12 mouse cellular contexts compared by ENCODE assay signal in genomic region chr5:149283009-149283408, GRCm38 (mm10). TPM values are rescaled to one million over a fixed set of nuclear protein-coding genes. Genes with fewer than 3 reads are reported as not detected.
DNase-seq lines count a peak whose midpoint lies in the region; ATAC-seq and TF ChIP-seq lines count a peak whose summit lies in the region.
"Had no signal": no experiment of that assay in that cellular context is flagged by ENCODE, and none has a peak within 500 bp of the region (broad histone marks: within the 10 kb centered on the region; RNA-seq: fewer than 3 reads in every experiment).

No protein-coding gene starts in this region.

- H3K4me2 ChIP-seq in kidney, embryonic 16.5 days (replicated peaks; ENCODE audit: low read depth, low read length): no peak overlapping the region
- H3K4me2 ChIP-seq: embryonic facial prominence, embryonic 15.5 days; liver, embryonic 15.5 days; neural tube, embryonic 15.5 days had no signal

- no peak for ATAC-seq in kidney, embryonic 16.5 days (ENCODE audit: low FRiP score, low TSS enrichment)
- ATAC-seq in megakaryocyte, adult 5-6 weeks (ENCODE audit: poor library complexity, severe bottlenecking): peak; percentile 41; the same call in 1 of the 2 replicates
- ATAC-seq in frontal cortex, adult (ENCODE audit: low TSS enrichment): no peak

- DNase-seq in kidney, adult 18-20 months: peak; percentile 40
- DNase-seq in B cell, adult 2 months: peak; percentile 76 to 79
- peak; percentile 71 for DNase-seq in MEL (ENCODE audit: low read depth, low spot score)
- DNase-seq in embryo, embryonic 11 days: no peak
- no peak for DNase-seq in yolk sac, embryonic 10.5 days (ENCODE audit: low spot score)
- DNase-seq: adrenal gland, adult 2 months had no signal

- H3K36me3 ChIP-seq in kidney, embryonic 16.5 days (ENCODE audit: insufficient read depth, low read length): no peaks in the 10 kb centered on the region
- H3K36me3 ChIP-seq in MEL (ENCODE audit: control insufficient read depth in 1 of 2, insufficient read depth in 2 of 2, low read length in 2 of 2): no peaks in the 10 kb centered on the region
- H3K36me3 ChIP-seq: embryonic facial prominence, embryonic 15.5 days; neural tube, embryonic 15.5 days had no signal

- 0 out of 2 replicates have a peak, but pooled peaks cover 7% of the 10 kb centered on the region for H3K4me1 ChIP-seq in kidney, embryonic 16.5 days (ENCODE audit: insufficient read depth, low read length)
- H3K4me1 ChIP-seq in MEL (ENCODE audit: control insufficient read depth in 1 of 2, insufficient read depth in 2 of 2, low read length in 2 of 2): no peaks in the 10 kb centered on the region
- H3K4me1 ChIP-seq: liver, embryonic 15.5 days had no signal

- H3K27ac ChIP-seq in kidney, embryonic 16.5 days (ENCODE audit: low read length): no peak overlapping the region
- no peak overlapping the region for H3K27ac ChIP-seq in MEL (ENCODE audit: control insufficient read depth, low read depth, low read length)
- H3K27ac ChIP-seq: embryonic facial prominence, embryonic 15.5 days; liver, embryonic 15.5 days; neural tube, embryonic 15.5 days had no signal

- no peaks in the 10 kb centered on the region for H3K79me2 ChIP-seq in MEL (ENCODE audit: control insufficient read depth, insufficient read depth, low read length, poor library complexity)

- peak; percentile 90 for TF ChIP-seq RAD21 in MEL (IDR thresholded peaks at IDR 0.05; ENCODE audit: low read depth, low read length)

- H3K9me3 ChIP-seq in kidney, embryonic 16.5 days (ENCODE audit: low read length): peaks cover 10% of the 10 kb centered on the region; the same call in 1 of the 2 replicates
- no peaks in the 10 kb centered on the region for H3K9me3 ChIP-seq in MEL (replicated peaks; ENCODE audit: insufficient read depth, low read length)
- H3K9me3 ChIP-seq: embryonic facial prominence, embryonic 15.5 days; liver, embryonic 15.5 days; neural tube, embryonic 15.5 days had no signal

- no peak overlapping the region for H3K9ac ChIP-seq in kidney, embryonic 16.5 days (replicated peaks; ENCODE audit: low read length)
- H3K9ac ChIP-seq in MEL (ENCODE audit: control insufficient read depth, low read depth, low read length, poor library complexity, severe bottlenecking): no peak overlapping the region
- H3K9ac ChIP-seq: embryonic facial prominence, embryonic 15.5 days; liver, embryonic 15.5 days; neural tube, embryonic 15.5 days had no signal

- no peak for TF ChIP-seq EP300 in MEL (IDR thresholded peaks at IDR 0.05; ENCODE audit: low read depth in 1 of 2, low read length in 2 of 2)

- 87% methylated on average over 2 of the region's 2 CpGs for WGBS in kidney, embryonic 16.5 days

- H3K27me3 ChIP-seq in kidney, embryonic 16.5 days (ENCODE audit: insufficient read depth, low read length): 0 out of 2 replicates have a peak, but pooled peaks cover 3% of the 10 kb centered on the region
- no peaks in the 10 kb centered on the region for H3K27me3 ChIP-seq in MEL (ENCODE audit: control insufficient read depth in 1 of 2, insufficient read depth in 2 of 2, low read length in 2 of 2)
- H3K27me3 ChIP-seq: liver, embryonic 15.5 days; neural tube, embryonic 15.5 days had no signal

- peak; percentile 77 to 93 (median 90) for TF ChIP-seq CTCF in MEL (IDR thresholded peaks at IDR 0.05 in 2 of 3, conservative IDR thresholded peaks at IDR 0.05 in 1 of 3; ENCODE audit: control insufficient read depth in 1 of 3, insufficient read depth in 1 of 3, low read depth in 2 of 3, low read length in 3 of 3, poor library complexity in 1 of 3, severe bottlenecking in 1 of 3)

- no peak overlapping the region for H3K4me3 ChIP-seq in kidney, embryonic 16.5 days (ENCODE audit: low read length)
- no peak overlapping the region for H3K4me3 ChIP-seq in MEL (ENCODE audit: control insufficient read depth in 1 of 2, insufficient read depth in 1 of 2, low read depth in 2 of 2, low read length in 2 of 2)
- H3K4me3 ChIP-seq: embryonic facial prominence, embryonic 15.5 days; liver, embryonic 15.5 days; neural tube, embryonic 15.5 days had no signal

- TF ChIP-seq POLR2A in MEL (IDR thresholded peaks at IDR 0.05; ENCODE audit: control insufficient read depth in 1 of 2, insufficient read depth in 1 of 2, low read depth in 1 of 2, low read length in 2 of 2, poor library complexity in 1 of 2): no peak

TF ChIP-seq in MEL, 35 proteins besides CTCF, POLR2A, EP300 and RAD21:
- TF ChIP-seq ZC3H11A (IDR thresholded peaks at IDR 0.05; ENCODE audit: low read depth, low read length) (peak; percentile 81), SMC3 (IDR thresholded peaks at IDR 0.05; ENCODE audit: low read depth, low read length) (peak; percentile 93), NRF1 (IDR thresholded peaks at IDR 0.05; ENCODE audit: insufficient read depth, low read depth, low read length, poor library complexity, severe bottlenecking) (no peak), SIN3A (IDR thresholded peaks at IDR 0.05; ENCODE audit: low read length) (0 out of 2 replicates have a peak, but pooled peaks have one; percentile 23)

RNA-seq across cellular contexts. Expression of gene Alox5ap, which starts 18.4 kb away (rescaled TPM):
- polyA plus RNA-seq in kidney, embryonic 16.5 days (2015; fragmentation: Nextera tagmentation; extraction: Ambion mirVana): 12.6 and 17.8 TPM in 2 replicates
- total RNA-seq in MEL (2012; rRNA removed): 47.5 and 56.4 TPM in 2 replicates
- polyA plus RNA-seq in MEL (2012; ENCODE audit: insufficient read depth in 1 of 2, insufficient read length in 2 of 2, low read depth in 1 of 2, low replicate concordance in 2 of 2, missing spikeins in 1 of 2): 100 to 1,000 TPM in 1 of 2 experiments, not detected in 1; 157 TPM
- 1,517 and 1,767 TPM in 2 replicates for total RNA-seq in megakaryocyte, adult 5-6 weeks (2015)
- total RNA-seq in megakaryocyte, adult 5-6 weeks (2017): 1,236 and 1,298 TPM in 2 replicates

Comparison
In these comparisons a context has a peak if more than half of its experiments do, and no peak if none do; other contexts are left out.
1. DNase-seq: peak in kidney, adult 18-20 months (single experiment), B cell, adult 2 months (2 of 2) and MEL (single experiment); none in embryo, embryonic 11 days (single experiment) and yolk sac, embryonic 10.5 days (single experiment).
2. RNA of gene Alox5ap, which starts 18.4 kb away (total RNA-seq): 1,236 to 1,767 TPM in megakaryocyte, adult 5-6 weeks; 47.5 to 56.4 TPM in MEL; every median in the first group is over 10 times any median in the second.